Mouse (Mus musculus) midbrain, postnatal 0 days (tissue): ENCODE measurements at regions not wholly inside any gene's neighbourhood (a gene's known extent, or its start where the extent isn't known, plus 50 kb on each side); places are given as distances from the start of the nearest gene placed in this dataset.
A peak's percentile ranks its signal among the peaks of the same experiment; 100 is the strongest.

ENCODE experiments used
- ATAC-seq: fragments of 200-750 bp; cut with Nextera tagmentation; 2 replicates; pipeline ENCODE4 v1.8.0; 2017; ENCODE audit warnings: moderate number of reproducible peaks, mild to moderate bottlenecking, moderate TSS enrichment, moderate library complexity; ENCODE audit not compliant: low FRiP score
- DNase-seq: peaks from one replicate; pipeline ENCODE4 v3.0.0-alpha.2; 2015; ENCODE audit warnings: low spot score
- H3K27ac ChIP-seq: fragments of 300-500 bp; sonication (generic); 2 replicates; pipeline ENCODE4 v1.5.1; 2014; ENCODE audit warnings: low read depth, mild to moderate bottlenecking, low read length, mixed read lengths
- H3K27me3 ChIP-seq: fragments of 300-500 bp; sonication (generic); 2 replicates; pipeline ENCODE4 v1.6.1; 2014; ENCODE audit warnings: low read length, control low read depth, mixed read lengths; ENCODE audit not compliant: insufficient read depth
- H3K36me3 ChIP-seq: fragments of 300-500 bp; sonication (generic); 2 replicates; pipeline ENCODE4 v1.6.1; 2014; ENCODE audit warnings: low read length, control low read depth, mixed read lengths; ENCODE audit not compliant: insufficient read depth
- H3K4me1 ChIP-seq: fragments of 300-500 bp; sonication (generic); 2 replicates; pipeline ENCODE4 v1.6.1; 2014; ENCODE audit warnings: mild to moderate bottlenecking, control low read depth, antibody characterized with exemption, low read length, mixed read lengths; ENCODE audit not compliant: insufficient read depth
- H3K4me2 ChIP-seq: fragments of 300-500 bp; sonication (generic); 2 replicates; pipeline ENCODE4 v1.6.1; 2014; ENCODE audit warnings: low read depth, mild to moderate bottlenecking, low read length, mixed read lengths; ENCODE audit not compliant: poor library complexity, severe bottlenecking
- H3K4me3 ChIP-seq: fragments of 300-500 bp; sonication (generic); 2 replicates; pipeline ENCODE4 v1.5.1; 2014; ENCODE audit warnings: low read depth, mild to moderate bottlenecking, low read length, moderate library complexity
- H3K9ac ChIP-seq: fragments of 300-500 bp; sonication (generic); replicated peaks from 2 replicates; pipeline ENCODE4 v1.6.1; 2014; ENCODE audit warnings: mild to moderate bottlenecking, low read length, moderate library complexity, mixed read lengths; ENCODE audit not compliant: poor library complexity, severe bottlenecking
- H3K9me3 ChIP-seq: fragments of 300-500 bp; sonication (generic); 2 replicates; pipeline ENCODE4 v1.6.1; 2016; ENCODE audit warnings: low read length, control low read depth
- CTCF ChIP-seq: IDR thresholded peaks from 2 replicates; pipeline ENCODE4 v1.5.1; 2016; ENCODE audit warnings: antibody characterized with exemption, mild to moderate bottlenecking
- WGBS: fragments of 180-500 bp; shearing (Covaris S2); extraction: QIAGEN DNeasy Blood & Tissue Kit; methylation state at CpG from one replicate; pipeline ENCODE4 v1.1.7; 2014; 5-methylcytosine and 5-hydroxymethylcytosine counted together

GRCm38 (mm10) chr8:29913576-29913975, 2466.1 kb downstream of the Poteg start:
- no peak for TF ChIP-seq CTCF
- Histone ChIP-seq H3K4me3 (no peak overlapping the region), H3K27me3 (no peaks in the 10 kb centered on the region), H3K4me2 (no peak overlapping the region), H3K27ac (no peak overlapping the region), H3K4me1 (no peaks in the 10 kb centered on the region), H3K9ac (no peak overlapping the region), H3K36me3 (no peaks in the 10 kb centered on the region), H3K9me3 (no peaks in the 10 kb centered on the region)
- DNase-seq = no peak
- no peak for ATAC-seq
- 86% methylated on average over 1 of the region's 1 CpGs for WGBS

- DNase-seq (no peak), ATAC-seq (no peak)
- no peak overlapping the region for H3K9ac ChIP-seq
- no peak for TF ChIP-seq CTCF
- no peaks in the 10 kb centered on the region for H3K9me3 ChIP-seq
- H3K4me3 ChIP-seq = no peak overlapping the region
- H3K27me3 ChIP-seq = no peaks in the 10 kb centered on the region
- H3K27ac ChIP-seq = no peak overlapping the region
- no peaks in the 10 kb centered on the region for H3K36me3 ChIP-seq
- no peak overlapping the region for H3K4me2 ChIP-seq
- 73% methylated on average over 2 of the region's 2 CpGs for WGBS
- H3K4me1 ChIP-seq = no peaks in the 10 kb centered on the region
These were observed 2473.0 kb downstream of the Poteg start for GRCm38 (mm10) chr8:29920486-29920885.

- no peak overlapping the region for H3K4me2 ChIP-seq
- DNase-seq (no peak), ATAC-seq (no peak)
- H3K9me3 ChIP-seq = no peaks in the 10 kb centered on the region
- H3K4me1 ChIP-seq = no peaks in the 10 kb centered on the region
- WGBS = 88% methylated on average over 4 of the region's 4 CpGs
- H3K9ac ChIP-seq = no peak overlapping the region
- no peaks in the 10 kb centered on the region for H3K27me3 ChIP-seq
- H3K27ac ChIP-seq = no peak overlapping the region
- H3K4me3 ChIP-seq = no peak overlapping the region
- TF ChIP-seq CTCF = no peak
- no peaks in the 10 kb centered on the region for H3K36me3 ChIP-seq
These were observed 2480.8 kb downstream of the Poteg start for GRCm38 (mm10) chr8:29928257-29928656.

GRCm38 (mm10) chr8:29961322-29961721, 2513.9 kb downstream of the Poteg start:
- H3K4me1 ChIP-seq = no peaks in the 10 kb centered on the region

GRCm38 (mm10) chr8:29976651-29977350, 2529.3 kb downstream of the Poteg start:
- H3K4me1 ChIP-seq = peaks cover 8% of the 10 kb centered on the region; the same call in 1 of the 2 replicates
- no peak for DNase-seq
- no peak for TF ChIP-seq CTCF
- no peak overlapping the region for H3K4me3 ChIP-seq
- ATAC-seq = no peak
- WGBS = 80% methylated on average over 4 of the region's 4 CpGs
- no peaks in the 10 kb centered on the region for H3K9me3 ChIP-seq
- H3K27me3 ChIP-seq = no peaks in the 10 kb centered on the region
- H3K9ac ChIP-seq = no peak overlapping the region
- no peak overlapping the region for H3K27ac ChIP-seq
- H3K36me3 ChIP-seq = no peaks in the 10 kb centered on the region
- H3K4me2 ChIP-seq = no peak overlapping the region

More at GRCm38 (mm10) chr8:29961322-29961721, 2513.9 kb downstream of the Poteg start:
- no peaks in the 10 kb centered on the region for H3K27me3 ChIP-seq
- no peaks in the 10 kb centered on the region for H3K9me3 ChIP-seq
- no peak overlapping the region for H3K9ac ChIP-seq
- H3K4me3 ChIP-seq = no peak overlapping the region
- H3K27ac ChIP-seq = no peak overlapping the region
- no peak for TF ChIP-seq CTCF
- H3K4me2 ChIP-seq = no peak overlapping the region
- DNase-seq (no peak), ATAC-seq (no peak)
- H3K36me3 ChIP-seq = no peaks in the 10 kb centered on the region
- 79% methylated on average over 2 of the region's 2 CpGs for WGBS

GRCm38 (mm10) chr8:29978585-29979505, 2531.4 kb downstream of the Poteg start:
- Histone ChIP-seq H3K9ac (no peak overlapping the region), H3K9me3 (no peaks in the 10 kb centered on the region), H3K4me1 (peaks cover 8% of the 10 kb centered on the region; the same call in 1 of the 2 replicates), H3K4me2 (no peak overlapping the region), H3K36me3 (no peaks in the 10 kb centered on the region), H3K27me3 (no peaks in the 10 kb centered on the region), H3K4me3 (no peak overlapping the region), H3K27ac (no peak overlapping the region)
- 16% methylated on average over 10 of the region's 10 CpGs for WGBS
- no peak for TF ChIP-seq CTCF
- peak; percentile 24 for DNase-seq
- no peak for ATAC-seq
